Mouse (Mus musculus) urinary bladder, postnatal 4 days (tissue): ENCODE data around the gene Gm29276.
"Not testable (repeated sequence)": the region's sequence is repeated elsewhere in the genome, so short reads cannot be mapped to it uniquely, and the experiment has no call there.

ENCODE experiments used
- DNase-seq, 2 experiments: peaks; one replicate each; pipeline ENCODE4 v3.0.0; 2021 to 2022; ENCODE audit warnings: low spot score in 2 of 2

The Gm29276 gene

GRCm38 (mm10) chrY:42582150-42582549, at the start of gene Gm29276:
Gene Gm29276, minus strand, starts transcription at chrY:42582250.
- DNase-seq = not testable (repeated sequence)
